Mouse (Mus musculus): Measurements from ENCODE around the gene Ranbp9.

Gene Ranbp9

GRCm38 (mm10) chr13:43452177-43452576 lies 28.9 kb downstream of the Ranbp9 start:
- DNase-seq (ENCODE audit: low spot score): no peak

DNA sequence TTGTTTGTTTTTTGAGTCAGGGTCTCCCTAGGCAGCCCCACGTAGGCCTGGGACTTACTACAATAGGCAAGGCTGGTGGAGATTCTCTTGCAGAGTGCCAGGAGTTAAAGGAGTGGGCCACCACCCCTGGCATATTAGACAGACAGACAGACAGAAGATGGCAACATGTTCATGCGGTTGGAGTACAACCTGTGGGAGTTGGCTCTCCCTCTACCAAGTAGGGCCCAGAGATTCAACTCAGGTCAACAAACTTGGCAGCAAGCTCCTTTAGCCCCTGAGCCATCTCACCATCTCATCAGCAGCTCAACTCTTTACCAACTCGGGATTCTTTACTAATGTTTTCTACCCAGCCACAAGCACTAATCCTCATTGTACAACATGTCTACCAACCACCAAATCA lies 30.4 kb downstream of the Ranbp9 start:
- DNase-seq (ENCODE audit: low spot score): no peak

DNA sequence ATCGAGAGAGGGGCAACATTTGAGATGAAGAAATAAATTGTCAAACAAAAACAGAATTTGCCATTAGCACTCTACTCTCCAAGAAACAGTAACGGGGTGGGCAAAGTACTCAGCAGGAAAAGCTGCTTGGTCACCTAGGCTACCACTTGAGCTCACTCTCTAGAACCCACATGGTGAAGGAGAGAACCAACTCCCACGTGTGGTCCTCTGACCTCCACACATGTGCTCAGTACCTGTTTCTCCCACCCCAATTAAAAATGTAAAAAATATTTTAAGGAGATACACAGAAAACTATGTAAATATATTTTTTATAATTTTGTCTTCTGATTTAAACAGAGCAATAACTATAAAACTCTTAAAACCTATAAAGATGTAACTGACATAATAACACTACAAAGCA lies 33.4 kb downstream of the Ranbp9 start:
- no peak for DNase-seq (ENCODE audit: low spot score)

GRCm38 (mm10) chr13:43445754-43446153 lies 35.3 kb downstream of the Ranbp9 start:
- no peak for DNase-seq (ENCODE audit: low spot score)

GRCm38 (mm10) chr13:43444717-43445116 lies 36.4 kb downstream of the Ranbp9 start:
- no peak for DNase-seq (ENCODE audit: low spot score)

DNA sequence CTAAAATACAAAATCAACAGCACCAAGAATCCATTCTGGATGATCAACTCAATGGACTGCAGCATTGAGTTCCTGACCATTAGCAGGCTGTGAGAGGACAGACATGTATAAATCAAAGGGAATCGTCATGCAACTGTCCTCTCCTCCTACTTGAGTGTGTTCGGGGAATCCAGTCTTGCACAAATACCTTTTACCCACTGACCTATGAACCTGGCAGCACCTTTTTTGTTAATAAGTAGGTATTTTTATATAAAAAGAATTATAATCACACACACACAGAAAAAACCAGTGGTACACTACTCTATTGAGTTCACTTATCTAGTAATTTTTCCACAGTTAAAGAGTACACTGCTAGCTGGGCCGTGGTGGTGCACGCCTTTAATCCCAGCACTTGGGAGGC lies 37.4 kb downstream of the Ranbp9 start:
- no peak for DNase-seq (ENCODE audit: low spot score)

GRCm38 (mm10) chr13:43442551-43442950 lies 38.5 kb downstream of the Ranbp9 start:
- DNase-seq (ENCODE audit: low spot score): no peak

DNA sequence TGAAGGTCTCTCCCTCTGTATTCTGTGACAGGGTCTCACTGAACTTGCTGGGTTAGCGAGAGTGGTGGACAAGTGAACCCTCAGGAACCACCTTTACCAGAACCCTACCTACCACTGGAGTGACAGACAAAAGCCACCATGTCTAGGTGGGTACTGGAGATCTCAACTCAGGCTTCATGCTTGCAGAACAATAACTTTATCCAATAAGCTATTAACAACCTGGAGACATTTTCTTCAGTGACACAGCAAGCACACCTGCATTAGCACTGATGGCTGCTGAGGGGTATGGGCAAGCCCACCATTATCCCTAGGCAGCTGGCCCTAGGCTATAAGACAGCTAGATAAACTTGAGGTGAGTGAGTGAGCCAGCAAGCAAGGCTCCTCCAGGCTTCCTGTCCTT lies 40.7 kb downstream of the Ranbp9 start:
- no peak for DNase-seq (ENCODE audit: low spot score)

- no peak for DNase-seq (ENCODE audit: low spot score)
Measured at GRCm38 (mm10) chr13:43433395-43433794, 47.7 kb downstream of the Ranbp9 start.

DNA sequence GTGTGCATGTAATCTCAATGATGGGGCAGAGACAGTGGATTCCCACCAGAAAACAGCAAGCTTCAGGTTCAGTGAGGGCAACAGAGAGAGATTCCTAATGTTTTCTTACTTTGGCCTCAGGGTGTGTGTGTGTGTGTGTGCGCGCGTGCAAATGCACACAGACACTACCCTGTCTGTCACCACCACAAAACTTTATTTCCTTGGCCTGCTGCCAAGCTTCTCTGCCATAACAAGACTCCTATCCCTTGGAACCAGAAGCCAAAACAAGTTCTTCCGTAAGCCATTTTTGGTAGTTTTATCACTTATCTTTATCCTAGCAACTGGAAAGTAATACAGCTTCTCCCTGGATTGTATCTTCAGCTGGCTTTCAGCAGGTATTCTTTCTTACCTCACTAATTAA lies 52.6 kb downstream of the Ranbp9 start:
- no peak for DNase-seq (ENCODE audit: low spot score)

- no peak for DNase-seq (ENCODE audit: low spot score)
Measured at GRCm38 (mm10) chr13:43415249-43415648, 65.8 kb downstream of the Ranbp9 start.

GRCm38 (mm10) chr13:43413611-43414010 lies 67.5 kb downstream of the Ranbp9 start:
- DNase-seq (ENCODE audit: low spot score): no peak

DNA sequence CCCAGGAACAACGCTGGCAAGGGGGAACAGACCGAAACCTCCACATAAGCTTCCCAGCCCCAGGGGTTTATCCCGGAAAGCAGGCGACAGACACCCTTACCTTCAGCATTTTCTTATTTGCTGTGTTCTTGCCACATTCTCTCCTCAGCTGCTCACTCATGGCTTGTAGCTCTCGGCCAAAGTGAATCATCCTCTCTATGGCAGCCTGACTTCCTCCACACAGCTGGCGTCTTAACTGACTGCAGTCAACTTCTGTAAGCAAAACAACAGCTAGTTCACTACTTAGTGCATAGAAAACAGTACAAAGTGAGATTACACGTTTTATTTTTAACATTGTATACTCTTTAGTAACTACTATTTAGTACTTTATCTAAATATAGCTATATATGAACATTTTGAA lies 68.8 kb downstream of the Ranbp9 start:
- no peak for DNase-seq (ENCODE audit: low spot score)

- DNase-seq (ENCODE audit: low spot score): no peak
Measured at GRCm38 (mm10) chr13:43399576-43399975, 81.5 kb downstream of the Ranbp9 start.

DNA sequence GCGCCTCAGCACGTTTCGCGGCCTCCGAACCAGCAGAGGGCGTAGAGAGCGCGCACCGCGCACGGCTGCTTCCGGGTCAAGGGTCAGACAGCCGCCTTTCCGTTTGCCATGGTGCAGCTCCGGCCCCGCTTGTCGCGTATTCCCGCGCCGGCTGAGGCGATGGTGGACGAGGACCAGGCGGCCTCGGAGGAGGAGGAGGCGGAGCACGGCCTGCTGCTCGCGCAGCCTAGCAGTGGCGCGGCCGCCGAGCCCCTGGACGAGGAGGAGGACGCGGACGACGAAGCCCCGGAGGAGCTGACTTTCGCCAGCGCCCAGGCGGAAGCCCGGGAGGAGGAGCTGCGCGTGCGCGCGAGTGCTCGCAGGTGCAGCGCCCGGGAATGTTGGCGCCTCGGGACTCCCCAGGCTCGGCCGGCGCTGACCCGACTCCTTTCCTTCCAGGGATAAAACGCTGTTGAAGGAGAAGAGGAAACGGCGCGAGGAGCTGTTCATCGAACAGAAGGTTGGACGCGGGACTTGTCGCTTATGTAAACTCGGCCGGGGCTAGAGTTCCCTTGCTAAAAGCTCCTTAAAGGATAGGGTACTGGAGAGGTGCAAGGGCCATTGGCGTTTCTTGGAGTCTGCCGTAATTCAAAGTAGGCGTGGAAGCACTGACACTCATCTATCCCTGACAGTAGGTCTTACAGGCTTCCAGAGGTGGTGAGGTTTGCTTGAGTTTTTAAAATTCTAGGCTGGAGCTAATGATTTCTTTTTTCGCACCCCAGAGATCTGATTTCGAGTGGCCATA lies 82.6 kb downstream of the Ranbp9 start, which contains the start of gene Nol7:
Gene Nol7, plus strand, starts transcription at position 94 of the 784 bp plus-strand sequence.
- DNase-seq (ENCODE audit: low spot score): peak; percentile 79

GRCm38 (mm10) chr13:43397700-43398296 lies 83.3 kb downstream of the Ranbp9 start:
- DNase-seq (ENCODE audit: low spot score): no peak

- DNase-seq (ENCODE audit: low spot score): no peak
Measured at GRCm38 (mm10) chr13:43385321-43385720, 95.8 kb downstream of the Ranbp9 start.

DNA sequence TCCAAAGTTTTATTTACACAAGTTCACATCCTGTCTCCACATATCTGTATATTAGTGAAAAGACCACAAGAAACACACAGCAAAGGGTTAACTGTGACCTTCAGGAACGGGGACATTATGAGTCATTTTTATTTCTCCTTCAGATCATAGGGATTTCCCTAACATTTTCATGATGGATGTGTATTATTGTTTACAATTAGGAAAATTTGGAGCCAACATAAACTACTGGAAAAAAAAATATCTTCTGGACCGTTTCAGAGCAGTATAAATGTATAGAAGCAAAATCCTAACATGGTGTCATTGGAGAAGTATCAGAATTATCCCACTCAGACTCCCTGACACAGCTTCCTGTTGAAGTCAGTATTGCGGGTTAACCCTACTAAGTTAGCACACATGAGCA lies 101.1 kb downstream of the Ranbp9 start:
- no peak for DNase-seq (ENCODE audit: low spot score)

- DNase-seq (ENCODE audit: low spot score): no peak
Measured at GRCm38 (mm10) chr13:43374918-43375432, 106.1 kb downstream of the Ranbp9 start.

DNA sequence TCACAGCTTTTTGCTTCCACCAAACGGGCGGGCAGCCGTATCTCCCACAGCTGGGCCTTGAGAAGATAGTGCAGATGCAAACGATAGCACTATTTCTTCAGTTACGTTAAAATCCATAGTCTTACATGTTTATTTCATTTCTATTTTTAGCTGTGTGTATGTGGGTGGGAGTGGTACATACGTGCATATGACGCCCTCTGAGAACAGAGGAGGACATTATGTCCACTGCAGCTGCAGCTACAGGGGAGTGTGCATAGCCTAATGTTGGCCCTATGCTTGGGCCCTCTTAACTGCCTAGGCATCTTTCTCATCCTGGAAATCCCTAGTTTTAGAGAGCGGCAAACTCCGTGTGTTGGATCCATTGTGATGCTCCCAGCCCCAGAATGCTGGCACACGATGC lies 106.9 kb downstream of the Ranbp9 start:
- no peak for DNase-seq (ENCODE audit: low spot score)

- DNase-seq (ENCODE audit: low spot score): no peak
Measured at GRCm38 (mm10) chr13:43372892-43373291, 108.2 kb downstream of the Ranbp9 start.

- DNase-seq (ENCODE audit: low spot score): no peak
Measured at GRCm38 (mm10) chr13:43370063-43370462, 111.0 kb downstream of the Ranbp9 start.

DNA sequence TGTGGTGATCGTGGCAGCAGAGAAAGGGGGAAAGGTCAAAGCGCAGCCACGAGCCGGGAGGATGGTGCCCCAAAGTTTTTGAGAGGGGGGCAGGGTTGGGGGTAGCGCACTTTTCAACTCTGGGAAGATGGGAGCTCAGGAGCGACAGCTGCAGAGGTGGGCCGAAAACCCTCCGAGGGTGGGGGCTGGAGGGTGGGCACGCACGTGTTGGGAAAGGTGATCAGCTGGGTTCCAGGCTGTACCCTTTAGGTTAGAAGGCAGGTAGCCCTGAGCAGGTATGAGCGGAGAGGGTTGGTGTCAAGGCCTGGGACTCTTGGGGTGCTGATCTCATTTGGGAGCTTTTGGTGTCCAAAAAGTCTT lies 115.3 kb downstream of the Ranbp9 start:
- DNase-seq (ENCODE audit: low spot score): no peak

All from urinary bladder, postnatal 10 days (tissue).